Mouse (Mus musculus): ENCODE data around the gene Hivep3.
A peak's percentile ranks its signal among the peaks of the same experiment; 100 is the strongest.

The Hivep3 gene

GRCm38 (mm10) chr4:119950181-119950580, 216.6 kb downstream of the Hivep3 start:
- peak; percentile 68 to 80 for DNase-seq

DNA sequence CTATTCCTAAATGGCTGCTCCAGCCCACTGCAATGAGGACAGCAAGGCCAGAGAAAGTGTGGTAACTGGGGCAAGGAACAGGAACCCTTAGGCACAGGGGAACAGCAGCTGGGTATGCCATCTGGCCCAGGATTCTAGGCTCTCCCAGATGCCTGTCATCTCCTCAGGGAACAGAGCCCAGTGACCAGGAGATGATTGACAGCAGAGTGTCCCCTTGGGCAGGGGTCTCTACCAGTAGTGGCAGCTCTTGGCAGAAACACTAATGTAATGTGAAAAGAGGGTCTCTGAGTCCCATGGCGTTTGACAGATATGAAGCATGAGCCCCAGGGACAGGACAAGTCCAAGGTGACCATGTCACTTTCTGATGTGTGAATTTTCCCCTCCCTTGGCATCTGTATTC, 217.5 kb downstream of the Hivep3 start:
- DNase-seq, result no peak

DNA sequence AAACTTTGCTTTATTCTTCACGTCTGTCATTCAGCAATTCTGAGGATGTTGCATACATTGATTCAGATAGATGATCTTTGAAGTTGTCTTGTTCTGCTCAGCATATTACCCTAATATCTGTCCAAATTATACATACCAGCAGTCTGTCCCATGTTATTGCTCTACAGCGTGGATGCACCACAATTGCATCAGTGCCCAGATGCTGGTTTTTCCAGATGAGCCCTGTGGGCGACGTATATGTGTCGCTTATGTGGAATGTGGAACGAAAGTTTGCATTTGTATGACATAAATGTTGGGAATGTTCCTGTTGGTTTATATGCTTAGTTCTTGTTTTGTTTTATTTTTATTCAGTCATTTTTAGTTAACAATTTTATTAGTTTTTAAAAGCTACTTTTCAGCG, 221.4 kb downstream of the Hivep3 start:
- DNase-seq, result no peak

GRCm38 (mm10) chr4:119957970-119958369, 224.4 kb downstream of the Hivep3 start:
- no peak for DNase-seq

GRCm38 (mm10) chr4:119959293-119959692, 225.7 kb downstream of the Hivep3 start:
- no peak for DNase-seq

DNA sequence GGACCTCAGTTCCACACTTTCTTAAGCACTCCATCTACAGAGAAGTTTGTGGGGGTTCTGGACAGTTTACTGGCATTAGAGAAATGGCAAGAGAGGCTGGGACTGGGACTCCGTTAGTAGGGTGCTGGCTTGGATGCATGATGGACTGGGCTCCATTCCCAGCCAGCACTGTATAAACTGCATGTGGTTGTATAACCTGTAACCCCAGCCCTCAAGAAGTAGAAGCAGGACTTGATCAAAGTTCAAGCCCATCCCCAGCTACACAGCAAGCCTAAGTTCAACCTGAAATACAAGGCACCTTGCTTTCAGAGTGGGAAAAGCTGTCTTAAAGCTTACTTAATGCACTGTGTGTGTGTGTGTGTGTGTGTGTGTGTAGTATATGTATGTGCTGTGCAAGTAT, 226.3 kb downstream of the Hivep3 start:
- DNase-seq, result no peak

- DNase-seq, result no peak
These were observed 226.9 kb downstream of the Hivep3 start for GRCm38 (mm10) chr4:119960523-119960922.

- no peak for DNase-seq
These were observed 227.6 kb downstream of the Hivep3 start for GRCm38 (mm10) chr4:119961164-119961563.

DNA sequence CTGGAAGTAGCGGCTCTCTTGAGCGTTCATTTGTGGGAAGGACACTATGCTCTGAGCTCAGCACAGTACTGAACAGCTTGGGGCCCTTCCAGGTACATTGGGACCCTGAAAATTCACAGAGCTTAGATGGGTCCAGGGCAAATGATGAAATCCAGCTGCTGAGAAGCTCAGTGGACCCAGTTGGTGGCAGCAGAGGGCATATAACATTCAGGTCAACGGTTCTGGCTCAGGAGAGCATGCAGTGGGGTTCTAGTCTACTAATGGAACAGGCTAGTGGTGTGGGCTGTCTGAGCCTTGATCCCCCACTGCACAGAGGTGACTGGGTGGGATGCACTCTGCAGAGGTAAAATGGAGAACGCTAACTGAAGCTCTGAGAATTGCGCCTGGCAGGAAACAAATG, 228.5 kb downstream of the Hivep3 start:
- DNase-seq, result no peak

DNA sequence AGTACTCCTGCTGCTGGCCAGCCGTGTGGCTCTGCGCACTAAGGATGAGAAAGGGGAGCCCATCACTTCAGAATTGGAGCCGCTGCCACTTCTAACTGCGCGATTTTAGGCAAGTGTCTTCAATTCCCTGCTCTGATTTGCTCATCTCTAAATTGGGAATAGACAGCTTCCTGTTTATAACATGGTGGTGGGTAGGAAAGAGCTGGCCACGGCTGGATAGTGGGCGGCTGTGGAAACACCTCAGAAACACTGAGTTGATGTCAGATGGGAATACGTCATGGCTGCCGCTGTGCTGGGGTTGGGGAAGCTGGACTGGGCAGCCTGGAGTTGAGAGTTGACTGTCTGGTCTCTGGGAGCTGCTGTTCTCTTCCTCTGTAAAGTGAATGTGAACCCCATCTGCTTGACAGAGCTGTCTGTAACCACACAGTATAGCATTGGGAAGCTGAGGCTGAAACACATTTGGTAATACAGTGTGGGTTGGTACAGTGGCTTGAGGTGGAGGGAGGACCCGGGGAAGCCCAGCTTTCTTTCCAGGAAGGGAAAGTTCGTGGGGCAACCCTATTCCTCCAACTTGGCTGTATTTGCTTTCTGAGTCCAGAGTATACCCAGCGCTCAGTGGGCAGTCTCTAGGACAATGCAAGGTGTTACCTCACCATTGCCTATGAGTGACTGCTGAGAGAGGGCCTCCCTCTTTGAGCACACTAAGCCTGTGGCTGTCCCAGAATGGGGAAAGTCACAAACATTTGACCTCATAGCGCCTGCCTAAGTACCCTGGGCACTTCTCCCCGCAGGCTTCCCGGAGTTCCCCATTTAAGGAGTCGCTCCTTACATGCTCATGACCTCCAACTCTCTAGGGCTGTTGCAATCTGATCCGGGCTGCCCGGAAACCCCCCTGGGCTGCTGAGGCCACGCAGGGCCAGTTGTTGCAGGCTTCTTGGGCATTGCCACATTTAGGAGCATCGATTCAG, 232.8 kb downstream of the Hivep3 start:
- no peak for DNase-seq

DNA sequence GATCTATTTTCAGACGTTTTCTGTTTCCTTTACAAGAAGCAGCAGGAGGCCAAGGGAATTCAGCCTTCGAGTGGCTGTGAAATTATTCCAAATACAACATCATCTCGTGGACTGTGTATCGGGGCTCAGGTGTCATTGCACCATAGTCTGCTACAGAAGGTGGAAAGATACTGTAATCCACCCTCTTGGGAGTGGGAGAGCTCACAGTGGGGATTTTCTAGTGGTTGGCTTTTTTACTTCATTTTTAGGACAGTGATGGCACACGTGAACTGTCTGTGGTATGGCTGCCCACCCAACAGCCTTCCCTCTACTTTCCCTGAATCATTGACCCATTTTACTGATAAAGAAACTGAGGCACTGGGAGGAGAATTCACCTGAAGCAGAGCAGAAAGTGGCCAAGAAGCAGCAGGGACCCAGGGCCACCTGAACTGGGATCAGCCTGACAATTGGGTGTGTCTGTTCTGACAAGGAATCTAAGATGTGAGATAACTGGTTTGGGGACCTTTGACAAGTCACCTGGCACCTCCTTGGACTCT, 233.6 kb downstream of the Hivep3 start:
- no peak for DNase-seq

DNA sequence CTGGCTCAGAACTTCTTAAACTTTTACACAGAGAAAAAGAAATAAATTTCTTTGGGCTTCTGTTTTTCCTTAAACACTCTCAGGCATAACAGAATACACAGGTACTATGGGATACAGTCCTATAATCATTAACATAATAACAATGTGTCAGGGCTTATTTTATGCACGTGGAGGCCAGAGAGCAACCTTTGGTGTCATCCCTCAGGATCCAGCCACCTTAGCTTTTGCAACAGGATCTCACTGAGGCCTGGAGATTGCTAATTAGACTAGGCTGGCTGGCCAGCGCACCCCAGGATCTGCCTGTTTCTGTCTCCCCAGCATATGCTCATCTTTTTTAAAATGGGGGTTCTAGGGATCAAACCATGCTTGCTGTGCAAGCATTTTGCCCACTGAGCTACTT, 234.1 kb downstream of the Hivep3 start:
- DNase-seq, result no peak

DNA sequence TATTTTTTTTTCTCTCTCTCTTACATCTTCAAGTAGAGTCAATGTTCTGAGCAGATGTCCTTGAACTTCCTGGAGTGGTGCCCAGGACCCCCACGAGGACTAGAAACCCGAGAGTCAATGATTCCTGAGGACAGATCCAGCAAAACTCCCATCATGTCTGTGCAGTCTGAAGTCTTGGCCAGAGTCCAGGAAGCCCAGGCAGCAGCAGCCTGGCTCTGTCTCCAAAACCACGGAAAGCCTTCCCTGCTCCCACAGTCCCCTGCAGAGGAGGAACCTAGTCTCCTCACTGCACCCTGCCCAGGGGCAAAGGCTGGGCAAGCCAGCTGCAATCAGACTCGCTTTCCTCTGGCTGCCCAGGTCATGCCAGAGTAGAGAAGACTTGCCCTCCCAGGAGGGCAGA, 234.5 kb downstream of the Hivep3 start:
- peak; percentile 64 to 65 for DNase-seq

- DNase-seq, result no peak
These were observed 235.3 kb downstream of the Hivep3 start for GRCm38 (mm10) chr4:119968887-119969286.

GRCm38 (mm10) chr4:119970166-119970565, 236.6 kb downstream of the Hivep3 start:
- no peak for DNase-seq

- peak; percentile 73 to 77 for DNase-seq
These were observed 238.8 kb downstream of the Hivep3 start for GRCm38 (mm10) chr4:119972375-119972774.

- no peak for DNase-seq
These were observed 240.4 kb downstream of the Hivep3 start for GRCm38 (mm10) chr4:119973729-119974605.

GRCm38 (mm10) chr4:119975242-119975641, 241.7 kb downstream of the Hivep3 start:
- no peak for DNase-seq

- DNase-seq, result no peak
These were observed 242.2 kb downstream of the Hivep3 start for GRCm38 (mm10) chr4:119975822-119976221.

DNA sequence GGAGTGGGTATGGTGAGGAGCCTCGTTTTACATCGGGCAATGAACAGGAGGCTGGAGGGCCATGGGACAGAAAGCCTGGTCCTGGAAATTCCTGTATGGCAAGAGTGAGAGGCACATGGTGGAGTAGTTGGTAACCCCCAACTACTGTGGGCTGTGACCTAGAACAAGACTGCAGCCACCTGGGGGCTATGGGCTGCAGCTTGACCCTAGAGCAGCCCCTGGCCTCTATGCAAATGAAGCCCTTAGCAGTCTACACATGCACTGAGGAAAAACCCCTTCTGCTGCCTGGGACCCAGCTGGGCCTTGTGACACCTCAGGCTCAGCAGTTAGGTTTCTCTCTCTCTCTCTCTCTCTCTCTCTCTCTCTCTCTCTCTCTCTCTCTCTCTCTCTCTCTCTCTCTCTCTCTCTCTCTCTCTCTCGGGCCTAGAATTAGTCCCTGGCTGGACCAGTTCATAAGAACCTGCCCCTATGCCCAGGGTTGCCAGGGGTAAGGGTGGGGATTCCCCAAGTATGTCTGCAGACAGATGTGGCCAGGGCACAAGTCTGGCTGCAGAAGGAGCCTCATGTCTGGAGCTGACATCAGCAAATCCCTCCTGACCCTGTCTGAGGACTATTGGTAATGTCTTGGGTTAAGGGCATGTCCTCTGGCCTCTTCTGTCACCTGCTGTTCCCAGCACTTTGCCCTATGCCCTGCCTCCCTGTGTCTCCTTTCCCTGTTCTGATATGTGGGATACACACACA, 243.0 kb downstream of the Hivep3 start:
- DNase-seq, result no peak

GRCm38 (mm10) chr4:119977817-119978491, 244.4 kb downstream of the Hivep3 start:
- DNase-seq, result no peak

GRCm38 (mm10) chr4:119979238-119979829, 245.8 kb downstream of the Hivep3 start:
- DNase-seq, result no peak

All from cerebellum, adult 18-20 months (tissue).